Mouse (Mus musculus) stomach, adult 2 months (tissue): Measurements from ENCODE around the gene Morc1. TPM values are rescaled to one million over a fixed set of nuclear protein-coding genes. Genes with fewer than 3 reads are reported as not detected.

ENCODE experiments used
- polyA plus RNA-seq: library from polyadenylated mRNA; depleted of rRNA; stranded (reverse); fragments of >200 nt; gene quantifications from 2 replicates; pipeline ENCODE4 v1.2.3, GENCODE M21; 2012; rRNA removed

Gene Morc1
- 0.02 TPM in 1 of 2 replicates, not detected in the other for polyA plus RNA-seq

GRCm38 (mm10) chr16:48431027-48431426, at the start of gene Morc1:
TSS of gene Morc1 (plus strand) at chr16:48431237.

DNA sequence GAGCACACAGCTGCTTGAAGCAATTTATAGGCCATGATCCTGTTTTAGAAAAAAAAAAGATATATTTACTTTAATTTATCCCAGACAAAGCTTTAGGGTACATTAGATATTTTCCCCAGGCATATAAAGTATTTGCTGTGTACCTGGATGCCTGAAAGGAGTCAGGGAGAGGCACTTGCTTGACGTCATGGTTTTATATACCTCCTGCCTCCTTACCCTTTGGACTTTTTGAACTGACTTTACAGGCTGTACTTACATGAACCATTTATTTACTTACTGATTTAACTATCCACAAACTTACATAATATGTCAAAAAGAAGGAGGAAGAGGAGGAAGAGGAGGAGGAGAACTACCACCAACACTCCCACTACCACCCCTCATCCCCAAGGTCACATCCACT, 18.8 kb upstream of the Morc1 start, which contains the start of gene Gm5485:
Gene Gm5485, minus strand, starts transcription at position 171 of the 400 bp plus-strand sequence.

Other genes starting within 250 kb of the Morc1 start
- gene Dppa4, start 147.5 kb upstream of the Morc1 start, polyA plus RNA-seq = not detected in 2 replicates
- not detected in 2 replicates for gene Dppa2, start 127.3 kb upstream of the Morc1 start, polyA plus RNA-seq
- gene Gm5485, start 18.8 kb upstream of the Morc1 start, polyA plus RNA-seq = 0.27 and 0.34 TPM in 2 replicates